Mouse (Mus musculus): ENCODE data around the gene Dlx6.

DNA sequence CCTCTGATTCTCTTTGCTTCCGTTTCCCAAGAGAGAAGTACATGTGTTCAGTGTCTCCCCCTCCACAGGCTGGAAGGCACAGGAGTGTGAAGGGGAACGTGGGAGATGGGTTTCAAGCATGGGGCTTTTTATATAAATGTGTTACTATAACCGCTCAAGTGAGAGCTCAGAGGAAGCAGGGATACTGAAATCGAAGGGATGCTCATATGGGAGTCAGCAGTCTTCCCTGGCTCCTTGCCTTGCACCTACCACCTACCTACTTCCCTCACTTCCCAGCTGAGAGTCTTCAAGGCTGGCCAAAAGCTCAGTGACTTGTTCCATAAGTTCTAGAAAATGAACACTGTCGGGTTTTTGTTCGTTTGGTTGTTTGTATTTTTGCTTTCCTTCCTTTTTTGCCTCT, 46.3 kb upstream of the Dlx6 start:
- no peak for TF ChIP-seq ZC3H11A (IDR thresholded peaks at IDR 0.05; ENCODE audit: borderline replicate concordance, low read depth, low read length)
- TF ChIP-seq ZNF384 (IDR thresholded peaks at IDR 0.05; ENCODE audit: low read depth, low read length): no peak
